Mouse (Mus musculus) kidney, adult 8-10 months (tissue): Measurements from ENCODE around the gene Lipn.

ENCODE experiments used
- DNase-seq, 2 experiments: peaks; one replicate each; pipeline ENCODE4 v3.0.0; 2022

The Lipn gene

GRCm38 (mm10) chr19:34066779-34067472 lies at the start of gene Lipn:
TSS of gene Lipn (plus strand) at chr19:34067358.
- DNase-seq: no peak

GRCm38 (mm10) chr19:34021440-34022172 lies 45.6 kb upstream of the Lipn start:
- no peak for DNase-seq

GRCm38 (mm10) chr19:34022759-34023158 lies 44.4 kb upstream of the Lipn start:
- DNase-seq: no peak

GRCm38 (mm10) chr19:34039731-34040130 lies 27.4 kb upstream of the Lipn start:
- DNase-seq: no peak

- no peak for DNase-seq
Measured at GRCm38 (mm10) chr19:34043008-34043407, 24.1 kb upstream of the Lipn start.

- DNase-seq: peak in 1 of 2 experiments; percentile 5
Measured at GRCm38 (mm10) chr19:34049371-34050039, 17.7 kb upstream of the Lipn start.

GRCm38 (mm10) chr19:34051502-34051901 lies 15.7 kb upstream of the Lipn start:
- no peak for DNase-seq

GRCm38 (mm10) chr19:34063547-34063946 lies 3.6 kb upstream of the Lipn start:
- no peak for DNase-seq

- DNase-seq: no peak
Measured at GRCm38 (mm10) chr19:34064059-34064458, 3.1 kb upstream of the Lipn start.

GRCm38 (mm10) chr19:34074239-34074638 lies 7.1 kb downstream of the Lipn start:
- DNase-seq: no peak

- DNase-seq: no peak
Measured at GRCm38 (mm10) chr19:34078130-34078529, 11.0 kb downstream of the Lipn start.

GRCm38 (mm10) chr19:34089011-34089680 lies 22.0 kb downstream of the Lipn start:
- DNase-seq: peak; percentile 8 to 37

- DNase-seq: no peak
Measured at GRCm38 (mm10) chr19:34095381-34095780, 28.2 kb downstream of the Lipn start.

- no peak for DNase-seq
Measured at GRCm38 (mm10) chr19:34096228-34096627, 29.1 kb downstream of the Lipn start.

GRCm38 (mm10) chr19:34100633-34101032 lies 33.5 kb downstream of the Lipn start, which contains the start of gene Lipm:
TSS of gene Lipm (plus strand) at chr19:34100933.
- no peak for DNase-seq

GRCm38 (mm10) chr19:34101888-34102287 lies 34.7 kb downstream of the Lipn start:
- no peak for DNase-seq

- no peak for DNase-seq
Measured at GRCm38 (mm10) chr19:34104841-34105240, 37.7 kb downstream of the Lipn start.

GRCm38 (mm10) chr19:34119102-34119501 lies 51.9 kb downstream of the Lipn start:
- no peak for DNase-seq

- DNase-seq: no peak
Measured at GRCm38 (mm10) chr19:34119653-34120052, 52.5 kb downstream of the Lipn start.

- no peak for DNase-seq
Measured at GRCm38 (mm10) chr19:34120107-34120731, 53.1 kb downstream of the Lipn start.
